Mouse (Mus musculus): ENCODE measurements around the gene Gm20662.
"Not testable (repeated sequence)": the region's sequence is repeated elsewhere in the genome, so short reads cannot be mapped to it uniquely, and the experiment has no call there.

Gm20662 gene

GRCm38 (mm10) chr9:108010385-108010784, 14.2 kb downstream of the Gm20662 start:
- in situ Hi-C loops (cut with MseI, MboI): no loop called here

GRCm38 (mm10) chr9:108013577-108013976, 17.4 kb downstream of the Gm20662 start:
- in situ Hi-C loops (cut with MseI, MboI): not testable (repeated sequence)

- in situ Hi-C loops (cut with MseI, MboI): no loop called here
Measured at GRCm38 (mm10) chr9:108017127-108017526, 21.0 kb downstream of the Gm20662 start.

GRCm38 (mm10) chr9:108020741-108021140, 24.6 kb downstream of the Gm20662 start:
- in situ Hi-C loops (cut with MseI, MboI): no loop called here

GRCm38 (mm10) chr9:108023216-108023615, 27.1 kb downstream of the Gm20662 start:
- in situ Hi-C loops (cut with MseI, MboI): no loop called here

GRCm38 (mm10) chr9:108026584-108026983, 30.4 kb downstream of the Gm20662 start:
- in situ Hi-C loops (cut with MseI, MboI): no loop called here

GRCm38 (mm10) chr9:108027867-108028266, 31.7 kb downstream of the Gm20662 start:
- in situ Hi-C loops (cut with MseI, MboI): no loop called here

- in situ Hi-C loops (cut with MseI, MboI): no loop called here
Measured at GRCm38 (mm10) chr9:108032126-108032525, 36.0 kb downstream of the Gm20662 start.

- in situ Hi-C loops (cut with MseI, MboI): no loop called here
Measured at GRCm38 (mm10) chr9:108035331-108036156, 39.4 kb downstream of the Gm20662 start.

- in situ Hi-C loops (cut with MseI, MboI): no loop called here
Measured at GRCm38 (mm10) chr9:108044751-108045492, 48.8 kb downstream of the Gm20662 start.

GRCm38 (mm10) chr9:108046582-108046981, 50.4 kb downstream of the Gm20662 start:
- in situ Hi-C loops (cut with MseI, MboI): no loop called here

- in situ Hi-C loops (cut with MseI, MboI): no loop called here
Measured at GRCm38 (mm10) chr9:108047601-108048565, 51.7 kb downstream of the Gm20662 start.

GRCm38 (mm10) chr9:108048566-108048955, 52.4 kb downstream of the Gm20662 start:
- in situ Hi-C loops (cut with MseI, MboI): no loop called here

- in situ Hi-C loops (cut with MseI, MboI): no loop called here
Measured at GRCm38 (mm10) chr9:108049016-108049455, 52.9 kb downstream of the Gm20662 start, which contains the start of gene Gmppb. TSS of gene Gmppb (plus strand) at chr9:108049242.

GRCm38 (mm10) chr9:108049561-108050251, 53.6 kb downstream of the Gm20662 start:
- in situ Hi-C loops (cut with MseI, MboI): no loop called here

- in situ Hi-C loops (cut with MseI, MboI): no loop called here
Measured at GRCm38 (mm10) chr9:108051184-108051930, 55.2 kb downstream of the Gm20662 start.

GRCm38 (mm10) chr9:108051931-108052220, 55.7 kb downstream of the Gm20662 start:
- in situ Hi-C loops (cut with MseI, MboI): no loop called here

- in situ Hi-C loops (cut with MseI, MboI): no loop called here
Measured at GRCm38 (mm10) chr9:108052411-108052810, 56.3 kb downstream of the Gm20662 start.

- in situ Hi-C loops (cut with MseI, MboI): no loop called here
Measured at GRCm38 (mm10) chr9:108052885-108053664, 56.9 kb downstream of the Gm20662 start, which contains the start of gene Amigo3. TSS of gene Amigo3 (plus strand) at chr9:108053159.

Data from mouse trophoblast stem cell (cell line).